Mouse (Mus musculus) thymus, adult 2 months (tissue): ENCODE data around the gene Scn7a. TPM values are rescaled to one million over a fixed set of nuclear protein-coding genes. Genes with fewer than 3 reads are reported as not detected.

Source experiments
- DNase-seq: peaks from one replicate; pipeline ENCODE4 v3.0.0; 2021
- H3K27ac ChIP-seq: fragments of 200-500 bp; 2 replicates; pipeline ENCODE4 v1.5.1; 2012; ENCODE audit warnings: low read length, control low read depth; ENCODE audit not compliant: control insufficient read depth, insufficient read depth
- H3K27me3 ChIP-seq: fragments of 200-500 bp; 2 replicates; pipeline ENCODE4 v1.6.1; 2012; ENCODE audit warnings: mild to moderate bottlenecking, low read length, moderate library complexity, mixed read lengths; ENCODE audit not compliant: control insufficient read depth, insufficient read depth
- H3K36me3 ChIP-seq: fragments of 200-500 bp; 2 replicates; pipeline ENCODE4 v1.6.1; 2012; ENCODE audit warnings: mild to moderate bottlenecking, low read length, moderate library complexity; ENCODE audit not compliant: control insufficient read depth, insufficient read depth
- H3K4me1 ChIP-seq: fragments of 200-500 bp; replicated peaks from 2 replicates; pipeline ENCODE4 v1.6.1; 2012; ENCODE audit warnings: low read length; ENCODE audit not compliant: control insufficient read depth, insufficient read depth
- H3K4me3 ChIP-seq: fragments of 200-500 bp; 2 replicates; pipeline ENCODE4 v1.5.1; 2012; ENCODE audit warnings: mild to moderate bottlenecking, low read length, control low read depth, moderate library complexity; ENCODE audit not compliant: control insufficient read depth, insufficient read depth
- CTCF ChIP-seq: fragments of 200-500 bp; IDR thresholded peaks from 2 replicates; pipeline ENCODE4 v1.5.1; 2012; ENCODE audit warnings: mild to moderate bottlenecking, control low read depth, low read length, moderate library complexity, borderline replicate concordance; ENCODE audit not compliant: control insufficient read depth, poor library complexity, insufficient read depth; ENCODE audit errors: extremely low read depth
- POLR2A ChIP-seq: fragments of 200-500 bp; IDR thresholded peaks from 2 replicates; pipeline ENCODE4 v1.6.1; 2012; ENCODE audit warnings: mild to moderate bottlenecking, low read length, control low read depth, moderate library complexity; ENCODE audit not compliant: control insufficient read depth, poor library complexity, insufficient read depth; ENCODE audit errors: extremely low read depth
- WGBS: fragments of 180-500 bp; shearing (Covaris S2); methylation state at CpG from one replicate; pipeline ENCODE4 v1.1.7; 2018; 5-methylcytosine and 5-hydroxymethylcytosine counted together
- polyA plus RNA-seq: library from polyadenylated mRNA; depleted of rRNA; stranded (reverse); fragments of >200 nt; gene quantifications from 2 replicates; pipeline ENCODE4 v1.2.3, GENCODE M21; 2012

Gene Scn7a
- polyA plus RNA-seq, 1 experiment: 1.2 TPM

- Histone ChIP-seq H3K4me1 (no peaks in the 10 kb centered on the region), H3K27me3 (no peaks in the 10 kb centered on the region), H3K4me3 (no peak overlapping the region), H3K27ac (no peak overlapping the region), H3K36me3 (no peaks in the 10 kb centered on the region)
- no peak for DNase-seq
- no peak for TF ChIP-seq POLR2A
- TF ChIP-seq CTCF: no peak
- WGBS: 97% methylated on average over 2 of the region's 2 CpGs
These were observed 72.6 kb downstream of the Scn7a start for GRCm38 (mm10) chr2:66712071-66712470.

GRCm38 (mm10) chr2:66692300-66692699, 92.4 kb downstream of the Scn7a start:
- H3K36me3 ChIP-seq: no peaks in the 10 kb centered on the region
- H3K4me3 ChIP-seq: no peak overlapping the region
- no peak for DNase-seq
- H3K27me3 ChIP-seq: no peaks in the 10 kb centered on the region
- WGBS: 84% methylated on average over 2 of the region's 2 CpGs
- no peak for TF ChIP-seq CTCF
- no peak for TF ChIP-seq POLR2A
- H3K27ac ChIP-seq: no peak overlapping the region
- no peaks in the 10 kb centered on the region for H3K4me1 ChIP-seq

GRCm38 (mm10) chr2:66661988-66662387, 122.7 kb downstream of the Scn7a start:
- TF ChIP-seq CTCF (no peak), POLR2A (no peak)

GRCm38 (mm10) chr2:66656430-66656829, 128.3 kb downstream of the Scn7a start:
- H3K27me3 ChIP-seq: no peaks in the 10 kb centered on the region
- H3K36me3 ChIP-seq: no peaks in the 10 kb centered on the region
- TF ChIP-seq POLR2A (no peak), CTCF (no peak)
- no peak overlapping the region for H3K4me3 ChIP-seq
- no peak for DNase-seq
- 95% methylated on average over 3 of the region's 3 CpGs for WGBS
- no peak overlapping the region for H3K27ac ChIP-seq
- H3K4me1 ChIP-seq: no peaks in the 10 kb centered on the region

More at GRCm38 (mm10) chr2:66661988-66662387, 122.7 kb downstream of the Scn7a start:
- Histone ChIP-seq H3K4me3 (no peak overlapping the region), H3K4me1 (no peaks in the 10 kb centered on the region), H3K27ac (no peak overlapping the region), H3K36me3 (no peaks in the 10 kb centered on the region), H3K27me3 (no peaks in the 10 kb centered on the region)
- no peak for DNase-seq
- 80% methylated on average over 1 of the region's 1 CpGs for WGBS

GRCm38 (mm10) chr2:66655431-66655830, 129.3 kb downstream of the Scn7a start:
- 84% methylated on average over 2 of the region's 2 CpGs for WGBS
- Histone ChIP-seq H3K27me3 (no peaks in the 10 kb centered on the region), H3K27ac (no peak overlapping the region), H3K36me3 (no peaks in the 10 kb centered on the region), H3K4me1 (no peaks in the 10 kb centered on the region), H3K4me3 (no peak overlapping the region)
- no peak for DNase-seq
- TF ChIP-seq CTCF: no peak
- TF ChIP-seq POLR2A: no peak

- no peak overlapping the region for H3K4me3 ChIP-seq
- no peaks in the 10 kb centered on the region for H3K4me1 ChIP-seq
- 33% methylated on average over 5 of the region's 5 CpGs for WGBS
- no peaks in the 10 kb centered on the region for H3K36me3 ChIP-seq
- TF ChIP-seq POLR2A: no peak
- no peak for TF ChIP-seq CTCF
- no peak for DNase-seq
- no peaks in the 10 kb centered on the region for H3K27me3 ChIP-seq
- no peak overlapping the region for H3K27ac ChIP-seq
These were observed 140.3 kb downstream of the Scn7a start for GRCm38 (mm10) chr2:66644384-66644783.

- DNase-seq: no peak
- TF ChIP-seq POLR2A (no peak), CTCF (no peak)
- H3K36me3 ChIP-seq: no peaks in the 10 kb centered on the region
- no peak within 1 kb of the TSS for H3K27ac ChIP-seq
- no peaks in the 10 kb centered on the region for H3K4me1 ChIP-seq
- H3K4me3 ChIP-seq: no peak within 1 kb of the TSS
- 4% methylated on average over 29 of the region's 29 CpGs for WGBS
- H3K27me3 ChIP-seq: no peaks in the 10 kb centered on the region
These were observed 149.9 kb downstream of the Scn7a start, which contains the start of gene Scn9a for GRCm38 (mm10) chr2:66634580-66635359. TSS of gene Scn9a (minus strand) at chr2:66634962.
